Mouse (Mus musculus) cerebellum, adult 2 months (tissue): ENCODE measurements at regions not wholly inside any gene's neighbourhood (a gene's known extent, or its start where the extent isn't known, plus 50 kb on each side); places are given as distances from the start of the nearest gene placed in this dataset.

ENCODE experiments used
- DNase-seq, 2 experiments: peaks; one replicate each; pipeline ENCODE4 v3.0.0; 2021
- H3K27ac ChIP-seq: fragments of 200-500 bp; 2 replicates; pipeline ENCODE4 v1.5.1; 2012; ENCODE audit warnings: low read length, control low read depth, inconsistent platforms; ENCODE audit not compliant: insufficient read depth
- H3K27me3 ChIP-seq: fragments of 200-500 bp; 2 replicates; pipeline ENCODE4 v1.6.1; 2012; ENCODE audit warnings: inconsistent platforms, mild to moderate bottlenecking, low read length, moderate library complexity; ENCODE audit not compliant: control insufficient read depth, insufficient read depth
- H3K4me1 ChIP-seq: fragments of 200-500 bp; 2 replicates; pipeline ENCODE4 v1.6.1; 2011; ENCODE audit warnings: low read length; ENCODE audit not compliant: control insufficient read depth, insufficient read depth
- H3K4me3 ChIP-seq: fragments of 200-500 bp; replicated peaks from 2 replicates; pipeline ENCODE3; 2011; ENCODE audit warnings: mild to moderate bottlenecking, low read depth, low read length, control low read depth; ENCODE audit not compliant: insufficient read depth
- CTCF ChIP-seq: fragments of 200-500 bp; IDR thresholded peaks from 2 replicates; pipeline ENCODE4 v1.5.1; 2011; ENCODE audit warnings: low read depth, mild to moderate bottlenecking, control low read depth, low read length, moderate library complexity, borderline replicate concordance; ENCODE audit not compliant: insufficient read depth
- POLR2A ChIP-seq: fragments of 200-500 bp; IDR thresholded peaks from 2 replicates; pipeline ENCODE4 v1.6.1; 2011; ENCODE audit warnings: low read length, control low read depth, borderline replicate concordance; ENCODE audit not compliant: insufficient read depth
- WGBS: fragments of 180-500 bp; shearing (Covaris S2); methylation state at CpG from one replicate; pipeline ENCODE4 v1.1.7; 2018; 5-methylcytosine and 5-hydroxymethylcytosine counted together

DNA sequence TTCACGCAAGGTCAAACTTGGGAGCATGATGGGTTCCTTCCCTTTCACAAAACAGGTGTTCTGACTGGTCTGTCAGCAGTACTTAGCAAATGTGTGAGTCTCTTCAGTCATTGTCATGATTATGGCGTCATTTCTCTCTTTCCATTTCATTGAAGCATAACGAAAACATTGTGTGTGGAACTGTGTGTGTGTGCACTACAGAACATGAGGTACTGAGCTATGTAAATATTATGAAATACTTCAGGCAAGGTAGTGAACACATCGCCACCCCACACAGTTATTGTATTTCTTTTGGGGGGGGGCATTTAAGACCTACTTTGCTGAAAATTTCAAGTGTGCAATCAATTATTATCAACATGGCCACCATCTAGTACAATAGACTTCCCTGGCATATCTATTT is 71.4 kb upstream of the Ptprz1 start:
- no peak for DNase-seq
- WGBS, result 93% methylated on average over 4 of the region's 4 CpGs
- H3K27ac ChIP-seq, result no peak overlapping the region
- no peaks in the 10 kb centered on the region for H3K27me3 ChIP-seq
- H3K4me1 ChIP-seq, result no peaks in the 10 kb centered on the region; the same call in 1 of the 2 replicates
- no peak for TF ChIP-seq CTCF
- TF ChIP-seq POLR2A, result no peak
- H3K4me3 ChIP-seq, result no peak overlapping the region

DNA sequence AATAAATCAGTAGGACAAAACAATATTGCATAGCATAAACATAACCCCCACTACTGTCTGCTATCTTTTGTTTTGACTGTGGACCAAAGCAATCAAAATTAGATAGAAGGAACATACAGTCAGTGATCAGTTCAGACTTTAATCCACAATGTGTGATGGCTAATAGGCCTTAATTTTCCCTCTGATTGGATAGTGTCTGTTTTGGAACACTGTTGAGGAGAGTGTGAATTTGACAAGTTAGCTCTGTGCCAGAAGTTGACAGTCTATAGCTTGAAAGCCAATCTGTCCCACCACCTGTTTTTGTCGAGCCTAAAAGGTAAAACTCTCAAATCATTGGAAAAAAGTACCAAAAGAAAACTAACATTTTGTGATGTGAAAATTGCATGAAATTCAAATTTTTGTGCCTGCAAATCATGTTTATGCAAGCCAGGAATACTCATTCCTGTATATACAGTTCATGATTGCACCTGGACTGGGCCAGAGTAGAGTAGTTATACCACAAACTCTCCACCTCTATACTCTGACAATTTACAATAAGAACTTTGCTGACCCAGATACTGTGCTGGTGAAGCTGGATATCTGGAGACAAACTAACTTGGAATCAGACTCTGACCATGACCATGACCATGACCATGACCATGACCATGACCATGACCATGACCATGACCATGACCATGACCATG is 50.1 kb upstream of the Ptprz1 start:
- DNase-seq, result no peak
- Histone ChIP-seq H3K4me1 (no peaks in the 10 kb centered on the region), H3K27ac (no peak overlapping the region), H3K4me3 (no peak overlapping the region), H3K27me3 (no peaks in the 10 kb centered on the region)
- no peak for TF ChIP-seq CTCF
- no peak for TF ChIP-seq POLR2A
- 27% methylated on average over 1 of the region's 1 CpGs for WGBS
